Mouse (Mus musculus) kidney, postnatal 10 days (tissue): ENCODE data around the gene Enah.

Experiments used
- DNase-seq: peaks from one replicate; pipeline ENCODE4 v3.0.0; 2021; ENCODE audit warnings: mixed read lengths

Enah gene

DNA sequence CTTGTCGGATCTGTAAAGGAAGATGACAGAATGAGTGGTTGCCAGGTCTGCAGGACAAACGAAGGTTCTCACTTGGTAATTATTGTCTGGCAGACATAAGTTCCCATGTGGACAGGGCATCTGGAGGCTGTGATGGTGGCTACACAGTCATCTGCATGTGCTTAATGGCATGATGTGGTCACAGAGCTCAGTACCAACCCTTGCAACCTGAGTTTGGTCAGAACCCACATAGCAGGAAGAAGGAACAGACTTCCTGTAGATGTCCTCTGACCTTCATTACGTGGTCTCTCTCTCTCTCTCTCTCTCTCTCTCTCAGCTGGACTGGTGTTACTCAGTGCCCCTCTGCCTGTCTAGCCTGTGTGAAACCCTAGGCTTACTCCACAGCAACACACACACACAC lies 147.2 kb downstream of the Enah start:
- no peak for DNase-seq

- no peak for DNase-seq
These were observed 153.1 kb downstream of the Enah start for GRCm38 (mm10) chr1:181866429-181867280.

DNA sequence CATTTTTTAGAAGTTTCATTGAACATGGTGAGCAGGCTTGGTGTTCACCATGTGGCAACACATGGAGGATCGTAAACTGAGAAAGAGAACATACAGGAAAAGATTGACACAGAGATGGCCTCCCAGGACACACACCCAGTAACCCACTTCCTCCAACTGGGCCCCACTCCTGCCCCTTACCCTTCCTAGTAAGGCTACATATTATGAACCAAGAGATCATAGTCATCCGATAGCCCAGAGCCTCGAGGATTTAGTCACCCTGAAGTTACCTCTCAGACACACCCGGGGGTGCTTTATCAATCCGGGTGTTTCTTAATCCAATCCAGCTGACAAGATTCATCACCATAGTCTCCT lies 153.9 kb downstream of the Enah start:
- DNase-seq = no peak

GRCm38 (mm10) chr1:181864971-181865862 lies 154.6 kb downstream of the Enah start:
- no peak for DNase-seq

- DNase-seq = no peak
These were observed 156.4 kb downstream of the Enah start for GRCm38 (mm10) chr1:181863431-181863830.

GRCm38 (mm10) chr1:181862676-181863374 lies 157.0 kb downstream of the Enah start:
- no peak for DNase-seq

- no peak for DNase-seq
These were observed 158.4 kb downstream of the Enah start for GRCm38 (mm10) chr1:181861181-181861902.

- DNase-seq = peak; percentile 89
These were observed 159.1 kb downstream of the Enah start for GRCm38 (mm10) chr1:181860659-181861058.

GRCm38 (mm10) chr1:181856329-181856728 lies 163.5 kb downstream of the Enah start:
- DNase-seq = no peak

DNA sequence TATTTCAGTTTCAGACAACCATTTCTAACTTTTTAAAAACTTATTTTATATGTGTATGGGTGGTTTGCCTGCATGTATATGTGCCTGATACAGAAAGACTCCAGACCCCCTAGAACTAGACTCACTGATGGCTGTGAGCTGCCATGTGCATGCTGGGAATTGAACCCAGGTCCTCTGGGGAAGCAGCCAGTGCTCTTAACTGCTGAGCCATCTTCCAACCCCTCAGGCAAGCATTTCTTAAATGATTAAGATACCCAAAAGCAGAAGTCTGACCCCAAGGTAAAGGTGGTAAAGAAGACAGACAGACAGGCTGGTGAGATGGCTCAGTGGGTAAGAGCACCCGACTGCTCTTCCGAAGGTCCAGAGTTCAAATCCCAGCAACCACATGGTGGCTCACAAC lies 165.0 kb downstream of the Enah start:
- DNase-seq = no peak

GRCm38 (mm10) chr1:181853081-181853736 lies 166.6 kb downstream of the Enah start:
- peak; percentile 58 for DNase-seq

DNA sequence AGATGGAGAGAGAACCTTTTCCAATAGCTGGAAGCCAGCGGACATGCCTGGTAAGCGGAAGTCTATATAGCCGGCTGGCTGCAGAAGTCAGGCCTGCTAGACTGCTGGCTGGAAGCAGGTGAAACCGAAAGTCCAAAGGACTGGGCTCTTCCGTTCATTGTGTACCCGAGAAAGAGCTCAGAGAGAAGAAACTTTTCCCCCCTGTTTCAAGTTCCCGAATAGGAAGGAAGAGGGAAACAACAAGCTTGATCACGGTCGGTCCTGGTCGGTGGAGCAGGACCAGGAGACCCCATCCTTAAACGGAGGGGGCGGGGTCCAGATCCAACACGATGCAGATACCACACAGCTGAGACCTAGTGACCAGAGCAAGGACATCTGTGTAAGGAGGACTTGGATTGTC lies 167.3 kb downstream of the Enah start:
- peak; percentile 43 for DNase-seq

- no peak for DNase-seq
These were observed 168.1 kb downstream of the Enah start for GRCm38 (mm10) chr1:181851521-181852310.

- DNase-seq = no peak
These were observed 169.3 kb downstream of the Enah start for GRCm38 (mm10) chr1:181850441-181850840.

GRCm38 (mm10) chr1:181848210-181848609 lies 171.6 kb downstream of the Enah start:
- DNase-seq = no peak

DNA sequence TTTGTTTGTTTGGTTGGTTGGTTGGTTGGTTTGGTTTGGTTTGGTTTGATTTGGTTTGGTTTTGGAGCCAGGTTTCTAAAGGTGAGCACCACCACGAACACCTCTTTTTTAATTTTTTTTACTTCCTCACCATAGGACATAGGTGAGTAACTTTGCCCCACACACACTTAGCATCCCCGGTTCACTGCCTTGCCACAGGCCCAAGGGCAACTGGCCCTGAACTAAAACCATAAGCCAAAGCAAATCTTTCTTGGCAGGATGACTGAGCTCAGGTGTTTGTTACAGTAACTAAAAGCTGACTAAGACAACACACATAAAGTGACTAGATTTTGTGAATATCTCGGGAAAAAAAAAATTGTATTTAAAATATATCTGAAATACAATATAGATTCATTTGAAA lies 172.4 kb downstream of the Enah start:
- no peak for DNase-seq
